Mouse (Mus musculus) C2C12 (cell line): ENCODE measurements at regions not wholly inside any gene's neighbourhood (a gene's known extent, or its start where the extent isn't known, plus 50 kb on each side); places are given as distances from the start of the nearest gene placed in this dataset.

Source experiments
- H3K27me3 ChIP-seq: one replicate; pipeline ENCODE4 v1.6.1; 2011; ENCODE audit not compliant: control insufficient read depth, insufficient read depth, insufficient read length
- H3K36me3 ChIP-seq: one replicate; pipeline ENCODE4 v1.6.1; 2011; ENCODE audit not compliant: control insufficient read depth, insufficient read depth
- H3K4me3 ChIP-seq: one replicate; pipeline ENCODE4 v1.5.1; 2011; ENCODE audit warnings: mild to moderate bottlenecking, control low read depth; ENCODE audit not compliant: poor library complexity, insufficient read depth, severe bottlenecking
- H3K79me2 ChIP-seq: one replicate; pipeline ENCODE4 v1.6.1; 2011; ENCODE audit not compliant: control insufficient read depth, insufficient read depth
- H3K79me3 ChIP-seq: one replicate; pipeline ENCODE4 v1.6.1; 2011; ENCODE audit warnings: low read depth, control low read depth
- H3ac ChIP-seq: one replicate; pipeline ENCODE3; 2011; ENCODE audit warnings: low read depth; ENCODE audit not compliant: control insufficient read depth, insufficient read length
- CEBPB ChIP-seq: IDR thresholded peaks from one replicate; pipeline ENCODE4 v1.6.1; 2011; ENCODE audit warnings: low read depth, mild to moderate bottlenecking, control low read depth, moderate library complexity
- CTCF ChIP-seq: IDR thresholded peaks from one replicate; pipeline ENCODE4 v1.5.1; 2011; ENCODE audit not compliant: control insufficient read depth, insufficient read depth, insufficient read length
- FOSL1 ChIP-seq: IDR thresholded peaks from one replicate; pipeline ENCODE4 v1.8.0; 2011; ENCODE audit warnings: mild to moderate bottlenecking, low read length; ENCODE audit not compliant: poor library complexity, insufficient read depth, severe bottlenecking
- MAX ChIP-seq: IDR thresholded peaks from one replicate; pipeline ENCODE4 v1.6.1; 2011; ENCODE audit warnings: mild to moderate bottlenecking, control low read depth
- MYOD1 ChIP-seq: IDR thresholded peaks from one replicate; pipeline ENCODE4 v1.6.1; 2011; ENCODE audit warnings: low read depth; ENCODE audit not compliant: control insufficient read depth, insufficient read length
- MYOG ChIP-seq: IDR thresholded peaks from one replicate; pipeline ENCODE4 v1.6.1; 2011; ENCODE audit not compliant: control insufficient read depth, insufficient read length; ENCODE audit errors: extremely low read depth
- USF1 ChIP-seq: IDR thresholded peaks from one replicate; pipeline ENCODE4 v1.6.1; 2011; ENCODE audit warnings: low read depth, mild to moderate bottlenecking, control low read depth, moderate library complexity

GRCm38 (mm10) chr3:16464301-16464700 lies 458.1 kb upstream of the Gm5150 start:
- TF ChIP-seq CTCF (no peak), CEBPB (no peak), MYOD1 (no peak), USF1 (no peak), MYOG (no peak), FOSL1 (no peak), MAX (no peak)

DNA sequence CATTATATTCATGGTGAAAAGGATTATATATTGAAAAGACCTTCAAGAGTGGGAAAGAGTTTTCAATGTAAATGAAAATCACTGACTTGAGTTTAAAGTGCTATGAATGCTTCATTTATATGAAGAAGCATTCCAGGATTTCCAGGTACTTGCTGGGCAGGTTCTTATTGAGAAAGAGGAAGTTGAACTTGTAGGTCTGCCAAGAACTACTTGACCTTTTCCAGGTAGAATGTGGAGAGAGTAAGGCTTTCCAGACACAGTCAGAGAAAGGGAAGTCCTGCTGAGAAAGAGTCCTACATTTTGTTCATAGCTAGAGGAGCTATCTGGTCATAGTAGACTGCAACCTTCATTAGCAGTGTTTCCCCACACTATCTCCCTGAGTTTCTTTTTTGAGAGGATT lies 426.8 kb upstream of the Gm5150 start:
- Histone ChIP-seq H3K79me2 (no peaks in the 10 kb centered on the region), H3K79me3 (no peaks in the 10 kb centered on the region), H3K36me3 (no peaks in the 10 kb centered on the region), H3ac (no peak overlapping the region), H3K27me3 (no peaks in the 10 kb centered on the region), H3K4me3 (no peak overlapping the region)
- TF ChIP-seq CTCF = no peak
- TF ChIP-seq MYOD1 = no peak
- no peak for TF ChIP-seq USF1
- TF ChIP-seq CEBPB = no peak

More at GRCm38 (mm10) chr3:16464301-16464700, 458.1 kb upstream of the Gm5150 start:
- Histone ChIP-seq H3ac (no peak overlapping the region), H3K4me3 (no peak overlapping the region), H3K79me3 (no peaks in the 10 kb centered on the region), H3K79me2 (no peaks in the 10 kb centered on the region), H3K36me3 (no peaks in the 10 kb centered on the region), H3K27me3 (no peaks in the 10 kb centered on the region)

DNA sequence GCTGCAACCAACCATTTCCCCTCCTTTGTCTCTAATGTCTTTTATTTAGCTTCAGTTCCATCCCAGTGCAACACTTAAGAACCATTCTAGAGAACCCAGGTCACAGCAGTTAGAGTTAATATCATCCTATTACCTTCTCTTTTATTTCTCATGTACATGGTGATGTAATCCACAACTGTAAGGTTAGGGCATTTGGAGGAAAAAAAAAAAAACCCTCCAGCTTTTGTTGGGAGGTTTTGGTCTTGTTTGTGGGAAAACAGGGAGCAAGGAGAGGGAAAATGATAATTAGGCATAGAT lies 425.5 kb upstream of the Gm5150 start:
- no peaks in the 10 kb centered on the region for H3K27me3 ChIP-seq
- H3ac ChIP-seq = no peak overlapping the region
- H3K4me3 ChIP-seq = no peak overlapping the region
- H3K79me2 ChIP-seq = no peaks in the 10 kb centered on the region
- no peaks in the 10 kb centered on the region for H3K36me3 ChIP-seq
- TF ChIP-seq MYOG (no peak), FOSL1 (no peak)
- H3K79me3 ChIP-seq = no peaks in the 10 kb centered on the region

GRCm38 (mm10) chr3:16431082-16431818 lies 425.0 kb upstream of the Gm5150 start:
- Histone ChIP-seq H3ac (no peak overlapping the region), H3K79me2 (no peaks in the 10 kb centered on the region), H3K27me3 (no peaks in the 10 kb centered on the region), H3K36me3 (no peaks in the 10 kb centered on the region), H3K79me3 (no peaks in the 10 kb centered on the region), H3K4me3 (no peak overlapping the region)
- TF ChIP-seq MAX = no peak
- TF ChIP-seq CEBPB = no peak
- no peak for TF ChIP-seq MYOD1
- TF ChIP-seq CTCF = no peak
- TF ChIP-seq MYOG = no peak
- TF ChIP-seq USF1 = no peak
- no peak for TF ChIP-seq FOSL1
